Mouse (Mus musculus) intestine, embryonic 15.5 days (tissue): ENCODE measurements around the gene Gpr85. TPM values are rescaled to one million over a fixed set of nuclear protein-coding genes. Genes with fewer than 3 reads are reported as not detected.

Experiments used
- ATAC-seq: fragments of 200-750 bp; cut with Nextera tagmentation; 2 replicates; pipeline ENCODE4 v1.8.0; 2017; ENCODE audit warnings: moderate TSS enrichment, moderate library complexity
- H3K27ac ChIP-seq: fragments of 300-500 bp; sonication (generic); 2 replicates; pipeline ENCODE4 v1.5.1; 2015; ENCODE audit warnings: mild to moderate bottlenecking, inconsistent platforms
- H3K27me3 ChIP-seq: fragments of 300-500 bp; sonication (generic); replicated peaks from 2 replicates; pipeline ENCODE4 v1.6.1; 2015; ENCODE audit warnings: inconsistent platforms
- H3K36me3 ChIP-seq: fragments of 300-500 bp; sonication (generic); 2 replicates; pipeline ENCODE4 v1.6.1; 2015; ENCODE audit warnings: inconsistent platforms
- H3K4me1 ChIP-seq: fragments of 300-500 bp; sonication (generic); replicated peaks from 2 replicates; pipeline ENCODE4 v1.6.1; 2015; ENCODE audit warnings: inconsistent platforms
- H3K4me2 ChIP-seq: fragments of 300-500 bp; sonication (generic); replicated peaks from 2 replicates; pipeline ENCODE4 v1.6.1; 2015; ENCODE audit warnings: mild to moderate bottlenecking, inconsistent platforms
- H3K4me3 ChIP-seq: fragments of 300-500 bp; sonication (generic); replicated peaks from 2 replicates; pipeline ENCODE4 v1.5.1; 2015; ENCODE audit warnings: inconsistent platforms
- H3K9ac ChIP-seq: fragments of 300-500 bp; sonication (generic); 2 replicates; pipeline ENCODE4 v1.6.1; 2015; ENCODE audit warnings: inconsistent platforms
- H3K9me3 ChIP-seq: fragments of 300-500 bp; sonication (generic); 2 replicates; pipeline ENCODE4 v1.6.1; 2016; ENCODE audit warnings: inconsistent platforms
- WGBS: fragments of 180-500 bp; shearing (Covaris S2); methylation state at CpG from one replicate; pipeline ENCODE4 v1.1.7; 2015; 5-methylcytosine and 5-hydroxymethylcytosine counted together
- polyA plus RNA-seq: library from polyadenylated mRNA; unstranded; fragments of >200 nt; fragmentation: Nextera tagmentation; extraction: Ambion mirVana; gene quantifications from 2 replicates; pipeline ENCODE4 v1.2.1, GENCODE M21; 2015

The Gpr85 gene
- 5.5 and 5.7 TPM in 2 replicates for polyA plus RNA-seq

- ATAC-seq = peak; percentile 5; the same call in 1 of the 2 replicates
- peak within 1 kb of the TSS; percentile 74 for H3K9ac ChIP-seq
- WGBS = 43% methylated on average over 18 of the region's 18 CpGs
Measured at GRCm38 (mm10) chr6:13839345-13840054, at the start of gene Gpr85. Gene Gpr85, minus strand, starts transcription at chr6:13839942.

GRCm38 (mm10) chr6:13884877-13885592 lies 45.3 kb upstream of the Gpr85 start:
- ATAC-seq = no peak

More at GRCm38 (mm10) chr6:13839345-13840054, at the start of gene Gpr85:
- H3K4me1 ChIP-seq = no peaks in the 10 kb centered on the region
- peak within 1 kb of the TSS; percentile 85 for H3K27ac ChIP-seq
- H3K36me3 ChIP-seq = no peaks in the 10 kb centered on the region
- H3K4me2 ChIP-seq = peak within 1 kb of the TSS; percentile 97
- peak within 1 kb of the TSS; percentile 65 for H3K4me3 ChIP-seq
- no peaks in the 10 kb centered on the region for H3K9me3 ChIP-seq
- H3K27me3 ChIP-seq = no peaks in the 10 kb centered on the region

GRCm38 (mm10) chr6:13882919-13883318 lies 43.2 kb upstream of the Gpr85 start:
- no peaks in the 10 kb centered on the region for H3K9me3 ChIP-seq
- no peak overlapping the region for H3K4me3 ChIP-seq
- H3K4me1 ChIP-seq = no peaks in the 10 kb centered on the region
- H3K27ac ChIP-seq = no peak overlapping the region
- no peak overlapping the region for H3K4me2 ChIP-seq
- no peaks in the 10 kb centered on the region for H3K27me3 ChIP-seq
- H3K36me3 ChIP-seq = no peaks in the 10 kb centered on the region
- H3K9ac ChIP-seq = no peak overlapping the region
- ATAC-seq = no peak

More at GRCm38 (mm10) chr6:13884877-13885592, 45.3 kb upstream of the Gpr85 start:
- H3K36me3 ChIP-seq = no peaks in the 10 kb centered on the region
- H3K27ac ChIP-seq = no peak overlapping the region
- H3K4me2 ChIP-seq = no peak overlapping the region
- WGBS = 83% methylated on average over 3 of the region's 3 CpGs
- no peaks in the 10 kb centered on the region for H3K27me3 ChIP-seq
- H3K9me3 ChIP-seq = no peaks in the 10 kb centered on the region
- no peak overlapping the region for H3K9ac ChIP-seq
- H3K4me3 ChIP-seq = no peak overlapping the region
- no peaks in the 10 kb centered on the region for H3K4me1 ChIP-seq

- no peaks in the 10 kb centered on the region for H3K27me3 ChIP-seq
- H3K4me1 ChIP-seq = no peaks in the 10 kb centered on the region
- no peak overlapping the region for H3K27ac ChIP-seq
- H3K4me3 ChIP-seq = no peak overlapping the region
- no peak overlapping the region for H3K4me2 ChIP-seq
- H3K9me3 ChIP-seq = no peaks in the 10 kb centered on the region
- ATAC-seq = no peak
- H3K36me3 ChIP-seq = no peaks in the 10 kb centered on the region
- no peak overlapping the region for H3K9ac ChIP-seq
- WGBS = 78% methylated on average over 2 of the region's 2 CpGs
Measured at GRCm38 (mm10) chr6:13873959-13874358, 34.2 kb upstream of the Gpr85 start.

- H3K4me3 ChIP-seq = no peak overlapping the region
- 61% methylated on average over 7 of the region's 7 CpGs for WGBS
Measured at GRCm38 (mm10) chr6:13872076-13872475, 32.3 kb upstream of the Gpr85 start.

GRCm38 (mm10) chr6:13871625-13871958 lies 31.9 kb upstream of the Gpr85 start:
- Histone ChIP-seq H3K27ac (peak overlapping the region; percentile 60; the same call in 1 of the 2 replicates), H3K9me3 (no peaks in the 10 kb centered on the region), H3K4me1 (no peaks in the 10 kb centered on the region), H3K27me3 (no peaks in the 10 kb centered on the region), H3K9ac (peak overlapping the region; percentile 45), H3K36me3 (no peaks in the 10 kb centered on the region), H3K4me2 (peak overlapping the region; percentile 52), H3K4me3 (peak overlapping the region; percentile 55)
- peak; percentile 87 for ATAC-seq
- 1% methylated on average over 7 of the region's 7 CpGs for WGBS

More at GRCm38 (mm10) chr6:13872076-13872475, 32.3 kb upstream of the Gpr85 start:
- Histone ChIP-seq H3K4me2 (peak overlapping the region; percentile 52), H3K9me3 (no peaks in the 10 kb centered on the region), H3K27me3 (no peaks in the 10 kb centered on the region), H3K9ac (no peak overlapping the region), H3K4me1 (no peaks in the 10 kb centered on the region), H3K36me3 (no peaks in the 10 kb centered on the region), H3K27ac (no peak overlapping the region)
- no peak for ATAC-seq

- H3K9me3 ChIP-seq = no peaks in the 10 kb centered on the region
- H3K4me1 ChIP-seq = no peaks in the 10 kb centered on the region
- H3K27ac ChIP-seq = peak within 1 kb of the TSS; percentile 80
- H3K4me2 ChIP-seq = peak within 1 kb of the TSS; percentile 52
- H3K9ac ChIP-seq = peak within 1 kb of the TSS; percentile 62
- H3K4me3 ChIP-seq = peak within 1 kb of the TSS; percentile 55
- ATAC-seq = peak; percentile 100
- H3K36me3 ChIP-seq = no peaks in the 10 kb centered on the region
- 1% methylated on average over 19 of the region's 19 CpGs for WGBS
- no peaks in the 10 kb centered on the region for H3K27me3 ChIP-seq
Measured at GRCm38 (mm10) chr6:13870919-13871624, 31.3 kb upstream of the Gpr85 start, which contains the start of gene 2610001J05Rik. Gene 2610001J05Rik, minus strand, starts transcription at chr6:13871518.

GRCm38 (mm10) chr6:13870289-13870741 lies 30.6 kb upstream of the Gpr85 start:
- Histone ChIP-seq H3K4me2 (peak overlapping the region; percentile 49), H3K4me1 (no peaks in the 10 kb centered on the region), H3K9ac (0 out of 2 replicates have a peak overlapping the region, but pooled peaks have one; percentile 1), H3K36me3 (no peaks in the 10 kb centered on the region), H3K27ac (no peak overlapping the region), H3K9me3 (no peaks in the 10 kb centered on the region), H3K4me3 (peak overlapping the region; percentile 25), H3K27me3 (no peaks in the 10 kb centered on the region)
- WGBS = 46% methylated on average over 12 of the region's 12 CpGs
- 0 out of 2 replicates have a peak, but pooled peaks have one; percentile 11 for ATAC-seq

GRCm38 (mm10) chr6:13860596-13860995 lies 20.9 kb upstream of the Gpr85 start:
- Histone ChIP-seq H3K27me3 (no peaks in the 10 kb centered on the region), H3K36me3 (no peaks in the 10 kb centered on the region), H3K27ac (no peak overlapping the region), H3K4me2 (no peak overlapping the region), H3K4me3 (no peak overlapping the region), H3K9ac (no peak overlapping the region), H3K4me1 (no peaks in the 10 kb centered on the region), H3K9me3 (no peaks in the 10 kb centered on the region)
- 84% methylated on average over 1 of the region's 1 CpGs for WGBS
- ATAC-seq = no peak

GRCm38 (mm10) chr6:13859877-13860585 lies 20.3 kb upstream of the Gpr85 start:
- Histone ChIP-seq H3K27ac (no peak overlapping the region), H3K4me2 (no peak overlapping the region), H3K9ac (no peak overlapping the region), H3K4me1 (no peaks in the 10 kb centered on the region), H3K9me3 (no peaks in the 10 kb centered on the region), H3K27me3 (no peaks in the 10 kb centered on the region), H3K4me3 (no peak overlapping the region), H3K36me3 (no peaks in the 10 kb centered on the region)
- no peak for ATAC-seq
- 80% methylated on average over 6 of the region's 6 CpGs for whole genome bisulfite sequencing

GRCm38 (mm10) chr6:13854230-13854629 lies 14.5 kb upstream of the Gpr85 start:
- no peak overlapping the region for H3K4me2 ChIP-seq
- 35% methylated on average over 11 of the region's 11 CpGs for WGBS

More at GRCm38 (mm10) chr6:13854230-13854629, 14.5 kb upstream of the Gpr85 start:
- Histone ChIP-seq H3K9ac (no peak overlapping the region), H3K4me3 (no peak overlapping the region), H3K9me3 (no peaks in the 10 kb centered on the region), H3K27me3 (no peaks in the 10 kb centered on the region), H3K27ac (no peak overlapping the region), H3K4me1 (no peaks in the 10 kb centered on the region), H3K36me3 (no peaks in the 10 kb centered on the region)
- no peak for ATAC-seq
